Mouse (Mus musculus) intestine, embryonic 15.5 days (tissue): ENCODE data around the gene Tgoln1. TPM values are rescaled to one million over a fixed set of nuclear protein-coding genes. Genes with fewer than 3 reads are reported as not detected.

ENCODE experiments used
- ATAC-seq: fragments of 200-750 bp; cut with Nextera tagmentation; 2 replicates; pipeline ENCODE4 v1.8.0; 2017; ENCODE audit warnings: moderate TSS enrichment, moderate library complexity
- H3K27ac ChIP-seq: fragments of 300-500 bp; sonication (generic); 2 replicates; pipeline ENCODE4 v1.5.1; 2015; ENCODE audit warnings: mild to moderate bottlenecking, inconsistent platforms
- H3K27me3 ChIP-seq: fragments of 300-500 bp; sonication (generic); replicated peaks from 2 replicates; pipeline ENCODE4 v1.6.1; 2015; ENCODE audit warnings: inconsistent platforms
- H3K36me3 ChIP-seq: fragments of 300-500 bp; sonication (generic); 2 replicates; pipeline ENCODE4 v1.6.1; 2015; ENCODE audit warnings: inconsistent platforms
- H3K4me1 ChIP-seq: fragments of 300-500 bp; sonication (generic); replicated peaks from 2 replicates; pipeline ENCODE4 v1.6.1; 2015; ENCODE audit warnings: inconsistent platforms
- H3K4me2 ChIP-seq: fragments of 300-500 bp; sonication (generic); replicated peaks from 2 replicates; pipeline ENCODE4 v1.6.1; 2015; ENCODE audit warnings: mild to moderate bottlenecking, inconsistent platforms
- H3K4me3 ChIP-seq: fragments of 300-500 bp; sonication (generic); replicated peaks from 2 replicates; pipeline ENCODE4 v1.5.1; 2015; ENCODE audit warnings: inconsistent platforms
- H3K9ac ChIP-seq: fragments of 300-500 bp; sonication (generic); 2 replicates; pipeline ENCODE4 v1.6.1; 2015; ENCODE audit warnings: inconsistent platforms
- H3K9me3 ChIP-seq: fragments of 300-500 bp; sonication (generic); 2 replicates; pipeline ENCODE4 v1.6.1; 2016; ENCODE audit warnings: inconsistent platforms
- WGBS: fragments of 180-500 bp; shearing (Covaris S2); methylation state at CpG from one replicate; pipeline ENCODE4 v1.1.7; 2015; 5-methylcytosine and 5-hydroxymethylcytosine counted together
- polyA plus RNA-seq: library from polyadenylated mRNA; unstranded; fragments of >200 nt; fragmentation: Nextera tagmentation; extraction: Ambion mirVana; gene quantifications from 2 replicates; pipeline ENCODE4 v1.2.1, GENCODE M21; 2015

The Tgoln1 gene
- polyA plus RNA-seq, 1 experiment from 2014 or later = 43.3 TPM

GRCm38 (mm10) chr6:72648002-72648595 is 31.3 kb upstream of the Tgoln1 start:
- Histone ChIP-seq H3K27me3 (no peaks in the 10 kb centered on the region), H3K9ac (no peak overlapping the region), H3K4me1 (peaks cover 16% of the 10 kb centered on the region; the same call in 1 of the 2 replicates), H3K36me3 (no peaks in the 10 kb centered on the region), H3K9me3 (no peaks in the 10 kb centered on the region), H3K4me3 (no peak overlapping the region), H3K4me2 (no peak overlapping the region), H3K27ac (no peak overlapping the region)
- ATAC-seq = no peak
- WGBS = 65% methylated on average over 12 of the region's 12 CpGs

GRCm38 (mm10) chr6:72647383-72647820 is 30.6 kb upstream of the Tgoln1 start:
- WGBS = 46% methylated on average over 10 of the region's 10 CpGs
- H3K27me3 ChIP-seq = no peaks in the 10 kb centered on the region
- peaks cover 16% of the 10 kb centered on the region; the same call in 1 of the 2 replicates for H3K4me1 ChIP-seq
- no peak overlapping the region for H3K9ac ChIP-seq
- no peak overlapping the region for H3K4me3 ChIP-seq
- no peaks in the 10 kb centered on the region for H3K36me3 ChIP-seq
- ATAC-seq = peak; percentile 52
- no peaks in the 10 kb centered on the region for H3K9me3 ChIP-seq
- no peak overlapping the region for H3K4me2 ChIP-seq
- no peak overlapping the region for H3K27ac ChIP-seq

- Histone ChIP-seq H3K4me1 (peaks cover 9% of the 10 kb centered on the region; the same call in 1 of the 2 replicates), H3K27me3 (no peaks in the 10 kb centered on the region), H3K9me3 (no peaks in the 10 kb centered on the region), H3K27ac (no peak overlapping the region), H3K9ac (no peak overlapping the region), H3K4me2 (no peak overlapping the region), H3K4me3 (no peak overlapping the region), H3K36me3 (no peaks in the 10 kb centered on the region)
- WGBS = 91% methylated on average over 7 of the region's 7 CpGs
- no peak for ATAC-seq
These were observed 28.6 kb upstream of the Tgoln1 start for GRCm38 (mm10) chr6:72645364-72645763.

GRCm38 (mm10) chr6:72644576-72644975 is 27.8 kb upstream of the Tgoln1 start:
- Histone ChIP-seq H3K4me1 (0 out of 2 replicates have a peak, but pooled peaks cover 5% of the 10 kb centered on the region), H3K36me3 (no peaks in the 10 kb centered on the region), H3K27ac (no peak overlapping the region), H3K27me3 (no peaks in the 10 kb centered on the region), H3K4me2 (no peak overlapping the region), H3K4me3 (no peak overlapping the region), H3K9ac (no peak overlapping the region), H3K9me3 (no peaks in the 10 kb centered on the region)
- ATAC-seq = no peak
- 72% methylated on average over 4 of the region's 4 CpGs for WGBS

GRCm38 (mm10) chr6:72641218-72641954 is 24.6 kb upstream of the Tgoln1 start:
- Histone ChIP-seq H3K27me3 (no peaks in the 10 kb centered on the region), H3K9me3 (no peaks in the 10 kb centered on the region), H3K27ac (no peak overlapping the region), H3K4me1 (no peaks in the 10 kb centered on the region), H3K9ac (no peak overlapping the region), H3K36me3 (no peaks in the 10 kb centered on the region), H3K4me2 (no peak overlapping the region), H3K4me3 (no peak overlapping the region)
- no peak for ATAC-seq
- 74% methylated on average over 18 of the region's 18 CpGs for whole genome bisulfite sequencing

GRCm38 (mm10) chr6:72636940-72637339 is 20.1 kb upstream of the Tgoln1 start:
- Histone ChIP-seq H3K4me1 (peaks cover 3% of the 10 kb centered on the region), H3K27me3 (no peaks in the 10 kb centered on the region), H3K4me2 (no peak overlapping the region), H3K9me3 (no peaks in the 10 kb centered on the region), H3K9ac (no peak overlapping the region), H3K27ac (no peak overlapping the region), H3K4me3 (no peak overlapping the region), H3K36me3 (0 out of 2 replicates have a peak, but pooled peaks cover under 1% of the 10 kb centered on the region)
- WGBS = 82% methylated on average over 3 of the region's 3 CpGs
- ATAC-seq = no peak

GRCm38 (mm10) chr6:72635760-72636431 is 19.1 kb upstream of the Tgoln1 start:
- H3K4me3 ChIP-seq = no peak overlapping the region
- ATAC-seq = peak; percentile 71
- no peak overlapping the region for H3K27ac ChIP-seq
- H3K4me1 ChIP-seq = peaks cover 3% of the 10 kb centered on the region
- H3K27me3 ChIP-seq = no peaks in the 10 kb centered on the region
- H3K9ac ChIP-seq = no peak overlapping the region
- H3K9me3 ChIP-seq = no peaks in the 10 kb centered on the region
- WGBS = 35% methylated on average over 12 of the region's 12 CpGs
- H3K4me2 ChIP-seq = no peak overlapping the region
- H3K36me3 ChIP-seq = peaks cover 5% of the 10 kb centered on the region; the same call in 1 of the 2 replicates

- Histone ChIP-seq H3K9me3 (no peaks in the 10 kb centered on the region), H3K36me3 (peaks cover 13% of the 10 kb centered on the region; the same call in 1 of the 2 replicates), H3K4me1 (peaks cover 3% of the 10 kb centered on the region), H3K27me3 (no peaks in the 10 kb centered on the region), H3K4me2 (no peak overlapping the region), H3K9ac (no peak overlapping the region), H3K4me3 (no peak overlapping the region), H3K27ac (no peak overlapping the region)
- no peak for ATAC-seq
- WGBS = 63% methylated on average over 10 of the region's 10 CpGs
These were observed 17.5 kb upstream of the Tgoln1 start for GRCm38 (mm10) chr6:72634311-72634710.

GRCm38 (mm10) chr6:72631700-72632099 is 14.9 kb upstream of the Tgoln1 start:
- Histone ChIP-seq H3K27ac (no peak overlapping the region), H3K9ac (no peak overlapping the region), H3K4me3 (no peak overlapping the region), H3K4me2 (no peak overlapping the region), H3K36me3 (peaks cover 17% of the 10 kb centered on the region; the same call in 1 of the 2 replicates), H3K4me1 (peaks cover 3% of the 10 kb centered on the region), H3K27me3 (no peaks in the 10 kb centered on the region), H3K9me3 (no peaks in the 10 kb centered on the region)
- WGBS = 85% methylated on average over 6 of the region's 6 CpGs
- no peak for ATAC-seq

- Histone ChIP-seq H3K27ac (no peak overlapping the region), H3K36me3 (peaks cover 17% of the 10 kb centered on the region; the same call in 1 of the 2 replicates), H3K4me1 (no peaks in the 10 kb centered on the region), H3K4me2 (no peak overlapping the region), H3K27me3 (no peaks in the 10 kb centered on the region), H3K9me3 (no peaks in the 10 kb centered on the region), H3K9ac (no peak overlapping the region), H3K4me3 (no peak overlapping the region)
- no peak for ATAC-seq
- WGBS = 87% methylated on average over 14 of the region's 14 CpGs
These were observed 14.2 kb upstream of the Tgoln1 start for GRCm38 (mm10) chr6:72630961-72631360.

- H3K9me3 ChIP-seq = no peaks in the 10 kb centered on the region
- H3K36me3 ChIP-seq = peaks cover 17% of the 10 kb centered on the region; the same call in 1 of the 2 replicates
- no peak overlapping the region for H3K4me3 ChIP-seq
- H3K27me3 ChIP-seq = no peaks in the 10 kb centered on the region
- 68% methylated on average over 2 of the region's 2 CpGs for WGBS
- no peak for ATAC-seq
- no peak overlapping the region for H3K9ac ChIP-seq
- H3K4me2 ChIP-seq = no peak overlapping the region
- H3K4me1 ChIP-seq = no peaks in the 10 kb centered on the region
- H3K27ac ChIP-seq = no peak overlapping the region
These were observed 13.6 kb upstream of the Tgoln1 start for GRCm38 (mm10) chr6:72630370-72630769.

- ATAC-seq = no peak
- H3K27ac ChIP-seq = no peak overlapping the region
- H3K4me1 ChIP-seq = no peaks in the 10 kb centered on the region
- H3K27me3 ChIP-seq = no peaks in the 10 kb centered on the region
- no peak overlapping the region for H3K4me2 ChIP-seq
- 90% methylated on average over 16 of the region's 16 CpGs for WGBS
- no peaks in the 10 kb centered on the region for H3K9me3 ChIP-seq
- no peak overlapping the region for H3K4me3 ChIP-seq
- H3K36me3 ChIP-seq = peaks cover 17% of the 10 kb centered on the region; the same call in 1 of the 2 replicates
- no peak overlapping the region for H3K9ac ChIP-seq
These were observed 10.5 kb upstream of the Tgoln1 start for GRCm38 (mm10) chr6:72627276-72627675.
